Mouse (Mus musculus) embryo, embryonic 11.5 days (tissue): ENCODE results near the gene Slc4a3.

Experiments
- DNase-seq: peaks from one replicate; pipeline ENCODE4 v3.0.0-alpha.2; 2012; ENCODE audit warnings: low read depth, low spot score

Gene Slc4a3

GRCm38 (mm10) chr1:75595930-75596329 is 49.9 kb downstream of the Slc4a3 start:
- DNase-seq = no peak

GRCm38 (mm10) chr1:75596906-75597305 is 50.8 kb downstream of the Slc4a3 start:
- no peak for DNase-seq

DNA sequence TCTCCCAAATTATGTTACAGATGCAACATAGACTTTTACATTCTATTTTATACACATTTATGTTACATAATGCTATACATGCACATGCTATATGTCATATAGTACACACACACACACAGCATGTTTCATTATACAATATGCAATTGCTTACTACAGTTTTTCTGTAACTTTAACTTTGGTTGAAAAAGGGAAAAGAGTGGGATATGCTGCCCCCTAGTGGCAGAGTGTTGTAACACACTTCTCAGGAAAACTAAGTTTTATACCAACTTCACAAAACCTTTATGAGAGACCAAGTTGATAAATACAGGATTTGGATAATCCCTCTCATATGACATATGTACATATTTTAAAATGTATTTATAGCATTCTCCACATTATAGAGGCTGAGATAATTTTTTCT is 51.6 kb downstream of the Slc4a3 start:
- DNase-seq = peak; percentile 35

GRCm38 (mm10) chr1:75601738-75602137 is 55.7 kb downstream of the Slc4a3 start:
- DNase-seq = no peak

DNA sequence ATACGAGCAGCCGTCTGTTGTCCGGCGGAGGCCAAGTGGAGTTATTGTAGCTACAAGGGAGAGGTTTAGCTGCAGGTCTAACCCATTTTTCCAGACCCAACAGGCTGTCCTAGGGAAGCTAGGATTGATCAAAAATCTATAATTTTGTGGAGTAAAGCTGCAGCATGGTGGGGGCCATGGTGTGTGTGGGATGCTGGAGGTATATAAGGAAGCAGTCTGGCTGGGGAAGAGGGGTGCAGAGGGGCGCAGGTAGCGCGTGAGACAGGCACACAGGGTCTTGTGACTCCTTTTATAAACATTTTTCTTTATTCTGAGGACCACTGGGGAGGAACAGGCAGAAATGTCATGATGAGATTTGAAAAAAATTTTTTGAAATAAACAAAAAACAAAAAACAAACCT is 57.5 kb downstream of the Slc4a3 start:
- no peak for DNase-seq

- DNase-seq = no peak
Measured at GRCm38 (mm10) chr1:75608225-75608624, 62.2 kb downstream of the Slc4a3 start.

DNA sequence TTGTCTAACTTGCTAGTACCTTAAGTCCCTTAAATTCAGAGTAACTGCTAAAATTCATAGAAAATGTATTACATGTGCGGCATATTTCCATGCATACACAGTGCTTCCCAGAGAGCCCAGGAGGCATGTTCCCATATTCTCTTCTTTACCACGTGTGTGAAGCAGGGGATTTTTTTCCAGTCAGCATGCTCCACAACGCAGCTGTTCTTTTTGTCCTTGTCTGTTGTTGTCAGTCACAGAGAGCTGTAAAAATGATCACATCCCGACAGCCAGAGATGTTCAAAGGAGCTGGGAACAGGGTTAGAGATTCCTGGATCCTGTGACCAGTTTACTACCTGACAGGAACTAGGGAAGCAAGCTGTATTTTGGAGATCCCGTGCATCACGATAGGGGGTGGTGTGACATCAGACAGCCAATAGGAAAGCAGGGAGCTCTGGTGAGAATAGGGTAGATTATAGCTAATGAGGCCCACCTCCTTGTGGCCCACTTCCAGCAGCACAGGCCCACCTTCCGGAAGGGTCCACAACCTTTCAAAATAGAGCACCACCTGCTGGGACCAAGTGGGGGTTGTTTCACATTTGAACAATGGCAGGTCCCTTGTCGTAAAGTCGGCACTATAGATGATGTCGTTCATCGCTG is 62.7 kb downstream of the Slc4a3 start:
- no peak for DNase-seq

DNA sequence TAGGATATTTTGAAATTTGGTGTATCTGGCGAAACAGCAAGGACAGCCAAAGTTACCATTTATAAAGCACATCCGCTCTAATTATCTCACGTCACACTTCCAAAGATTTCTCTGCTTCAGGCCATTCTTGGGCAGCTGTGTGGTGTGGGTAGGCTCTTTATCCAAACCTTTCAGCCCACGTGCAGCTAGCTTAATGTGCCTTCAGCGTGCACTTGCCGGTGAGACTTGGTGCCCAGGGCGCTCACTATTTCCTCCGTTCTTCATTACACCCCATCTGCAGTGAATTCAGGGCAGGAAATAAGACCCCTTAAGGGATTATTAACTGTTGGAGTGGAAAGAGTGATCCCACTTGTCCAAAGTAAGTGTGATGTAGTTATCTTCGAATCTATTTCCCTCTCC is 63.2 kb downstream of the Slc4a3 start:
- DNase-seq = no peak

- DNase-seq = no peak
Measured at GRCm38 (mm10) chr1:75610553-75610952, 64.5 kb downstream of the Slc4a3 start.
